Mouse (Mus musculus) ovary, adult 10 weeks (tissue): ENCODE results near the gene Ggact. TPM values are rescaled to one million over a fixed set of nuclear protein-coding genes. Genes with fewer than 3 reads are reported as not detected.

Experiments
- polyA plus RNA-seq: library from polyadenylated mRNA; stranded (reverse); fragments of 350-450 nt; fragmentation: Illumina TruSeq; extraction: RNeasy Lipid Tissue Mini Kit (QIAGEN cat#74804); gene quantifications from one replicate; pipeline ENCODE4 v1.2.3, GENCODE M21; 2014

Gene Ggact
- polyA plus RNA-seq = 18.8 TPM

DNA sequence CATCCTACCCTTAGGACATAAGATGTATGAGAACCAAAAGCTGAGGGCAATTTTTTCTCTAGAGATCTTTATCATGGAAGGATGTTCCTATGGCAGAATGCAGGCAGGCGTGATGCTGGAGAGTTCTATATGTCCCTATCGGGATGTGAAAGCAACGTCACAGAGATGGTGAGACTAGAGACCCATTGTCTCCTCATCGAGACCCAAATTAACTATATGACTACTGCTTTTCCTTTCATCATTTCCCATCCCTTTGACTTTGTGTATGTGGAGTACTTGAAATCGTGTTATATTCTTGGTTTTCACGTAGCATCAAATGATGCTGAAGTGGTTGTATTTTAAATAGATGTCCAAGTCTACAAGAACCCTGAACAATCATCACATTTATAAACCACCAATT lies at the start of gene Ggact:
Gene Ggact, minus strand, starts transcription at position 101 of the 400 bp plus-strand sequence.

Other genes starting within 250 kb of the Ggact start
- gene Tmtc4, start 70.3 kb upstream of the Ggact start, polyA plus RNA-seq = 37.7 TPM